Mouse (Mus musculus): ENCODE measurements around the gene Spag7.

The Spag7 gene

GRCm38 (mm10) chr11:70655571-70656455, 13.4 kb downstream of the Spag7 start:
- DNase-seq: peak; percentile 58

- peak; percentile 78 for DNase-seq
These were observed 14.2 kb downstream of the Spag7 start for GRCm38 (mm10) chr11:70654923-70655570.

GRCm38 (mm10) chr11:70654198-70654922, 14.9 kb downstream of the Spag7 start, which contains the start of gene Pfn1:
TSS of gene Pfn1 (minus strand) at chr11:70654644.
- DNase-seq: peak; percentile 65

- DNase-seq: peak; percentile 65
These were observed 15.6 kb downstream of the Spag7 start for GRCm38 (mm10) chr11:70653345-70654197.

- no peak for DNase-seq
These were observed 16.3 kb downstream of the Spag7 start for GRCm38 (mm10) chr11:70652884-70653344.

- DNase-seq: no peak
These were observed 17.0 kb downstream of the Spag7 start for GRCm38 (mm10) chr11:70652029-70652883.

- DNase-seq: no peak
These were observed 17.8 kb downstream of the Spag7 start for GRCm38 (mm10) chr11:70651391-70651790.

- no peak for DNase-seq
These were observed 18.7 kb downstream of the Spag7 start for GRCm38 (mm10) chr11:70650322-70651175.

GRCm38 (mm10) chr11:70649185-70649734, 20.0 kb downstream of the Spag7 start:
- no peak for DNase-seq

GRCm38 (mm10) chr11:70648512-70648911, 20.7 kb downstream of the Spag7 start:
- DNase-seq: no peak

- peak; percentile 48 for DNase-seq
These were observed 21.3 kb downstream of the Spag7 start for GRCm38 (mm10) chr11:70647716-70648420.

- peak; percentile 99 for DNase-seq
These were observed 22.2 kb downstream of the Spag7 start, which contains the start of the genes Rnf167 and Slc25a11 for GRCm38 (mm10) chr11:70646691-70647650. TSS of gene Rnf167 (plus strand) at chr11:70647235. TSS of gene Slc25a11 (minus strand) at chr11:70647479.

GRCm38 (mm10) chr11:70646259-70646555, 23.0 kb downstream of the Spag7 start:
- DNase-seq: peak; percentile 63

GRCm38 (mm10) chr11:70645461-70646258, 23.6 kb downstream of the Spag7 start:
- no peak for DNase-seq

- DNase-seq: no peak
These were observed 24.6 kb downstream of the Spag7 start for GRCm38 (mm10) chr11:70644564-70645103.

- DNase-seq: no peak
These were observed 26.2 kb downstream of the Spag7 start for GRCm38 (mm10) chr11:70643051-70643450.

- DNase-seq: no peak
These were observed 28.0 kb downstream of the Spag7 start for GRCm38 (mm10) chr11:70641241-70641640.
